Mouse (Mus musculus) limb, embryonic 15.5 days (tissue): ENCODE results near the gene Itga2b. TPM values are rescaled to one million over a fixed set of nuclear protein-coding genes. Genes with fewer than 3 reads are reported as not detected.

ENCODE experiments used
- ATAC-seq: fragments of 200-750 bp; cut with Nextera tagmentation; 2 replicates; pipeline ENCODE4 v1.8.0; 2017; ENCODE audit warnings: low read depth, moderate TSS enrichment; ENCODE audit not compliant: insufficient number of reproducible peaks, low FRiP score, low TSS enrichment
- H3K27ac ChIP-seq: fragments of 300-500 bp; sonication (generic); 2 replicates; pipeline ENCODE4 v1.5.1; 2015; ENCODE audit warnings: moderate library complexity, mild to moderate bottlenecking, inconsistent platforms
- H3K27me3 ChIP-seq: fragments of 300-500 bp; sonication (generic); 2 replicates; pipeline ENCODE4 v1.6.1; 2015; ENCODE audit warnings: inconsistent platforms
- H3K36me3 ChIP-seq: fragments of 300-500 bp; sonication (generic); 2 replicates; pipeline ENCODE4 v1.6.1; 2015; ENCODE audit warnings: inconsistent platforms
- H3K4me1 ChIP-seq: fragments of 300-500 bp; sonication (generic); 2 replicates; pipeline ENCODE4 v1.6.1; 2015; ENCODE audit warnings: inconsistent platforms
- H3K4me2 ChIP-seq: fragments of 300-500 bp; sonication (generic); 2 replicates; pipeline ENCODE4 v1.6.1; 2015; ENCODE audit warnings: mild to moderate bottlenecking, inconsistent platforms
- H3K4me3 ChIP-seq: fragments of 300-500 bp; sonication (generic); 2 replicates; pipeline ENCODE4 v1.5.1; 2015; ENCODE audit warnings: mild to moderate bottlenecking, inconsistent platforms
- H3K9ac ChIP-seq: fragments of 300-500 bp; sonication (generic); 2 replicates; pipeline ENCODE4 v1.6.1; 2015; ENCODE audit warnings: inconsistent platforms
- H3K9me3 ChIP-seq: fragments of 300-500 bp; sonication (generic); 2 replicates; pipeline ENCODE4 v1.6.1; 2016; ENCODE audit warnings: inconsistent platforms
- WGBS: fragments of 180-500 bp; shearing (Covaris S2); methylation state at CpG from one replicate; pipeline ENCODE4 v1.1.7; 2015; 5-methylcytosine and 5-hydroxymethylcytosine counted together
- polyA plus RNA-seq: library from polyadenylated mRNA; unstranded; fragments of >200 nt; fragmentation: Nextera tagmentation; extraction: Ambion mirVana; gene quantifications from 2 replicates; pipeline ENCODE4 v1.2.1, GENCODE M21; 2015

Itga2b gene
- 6.6 and 6.9 TPM in 2 replicates for polyA plus RNA-seq

- Histone ChIP-seq H3K4me2 (no peak within 1 kb of the TSS), H3K27me3 (no peaks in the 10 kb centered on the region), H3K27ac (no peak within 1 kb of the TSS), H3K4me1 (peaks cover 25% of the 10 kb centered on the region), H3K9ac (no peak within 1 kb of the TSS), H3K4me3 (no peak within 1 kb of the TSS), H3K9me3 (no peaks in the 10 kb centered on the region), H3K36me3 (no peaks in the 10 kb centered on the region)
- no peak for ATAC-seq
- 60% methylated on average over 11 of the region's 11 CpGs for WGBS
Observed at GRCm38 (mm10) chr11:102469648-102470357, at the start of gene Itga2b. TSS of gene Itga2b (minus strand) at chr11:102470122.

DNA sequence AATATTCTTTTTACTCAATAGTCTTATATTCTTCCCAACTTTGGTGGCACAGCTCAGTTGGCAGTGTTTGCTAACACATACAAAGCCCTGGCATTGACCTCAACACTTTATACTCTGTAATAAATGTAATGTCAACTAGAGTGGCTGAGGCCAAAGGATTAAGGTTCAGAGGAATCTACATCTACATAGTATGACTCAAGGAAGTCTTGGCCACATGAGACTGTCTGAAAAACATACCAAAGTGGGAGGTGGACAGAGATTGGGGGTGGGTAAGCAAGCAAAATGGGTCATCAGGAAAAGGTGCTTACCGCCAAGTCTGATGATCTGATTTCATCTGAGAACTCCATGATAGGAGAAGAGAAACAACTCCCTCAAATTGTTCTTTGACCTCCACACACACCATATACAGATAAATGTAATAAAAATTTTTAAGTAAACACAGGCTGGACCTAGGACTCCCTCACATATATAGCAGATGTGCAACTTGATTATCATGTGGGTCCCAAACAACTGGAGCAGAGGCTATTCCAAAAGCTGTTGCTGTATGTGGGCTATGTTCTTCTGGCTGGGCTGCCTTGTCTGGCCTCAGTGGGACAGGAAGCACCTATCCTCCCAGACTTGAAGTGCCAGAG is 45.0 kb upstream of the Itga2b start:
- Histone ChIP-seq H3K9ac (no peak overlapping the region), H3K27ac (no peak overlapping the region), H3K4me2 (no peak overlapping the region), H3K27me3 (no peaks in the 10 kb centered on the region), H3K4me1 (no peaks in the 10 kb centered on the region), H3K36me3 (peaks cover 18% of the 10 kb centered on the region; the same call in 1 of the 2 replicates), H3K9me3 (no peaks in the 10 kb centered on the region), H3K4me3 (no peak overlapping the region)
- WGBS = 95% methylated on average over 1 of the region's 1 CpGs
- no peak for ATAC-seq

- no peak for ATAC-seq
- 72% methylated on average over 6 of the region's 6 CpGs for WGBS
Observed at GRCm38 (mm10) chr11:102510226-102510625, 40.3 kb upstream of the Itga2b start.

DNA sequence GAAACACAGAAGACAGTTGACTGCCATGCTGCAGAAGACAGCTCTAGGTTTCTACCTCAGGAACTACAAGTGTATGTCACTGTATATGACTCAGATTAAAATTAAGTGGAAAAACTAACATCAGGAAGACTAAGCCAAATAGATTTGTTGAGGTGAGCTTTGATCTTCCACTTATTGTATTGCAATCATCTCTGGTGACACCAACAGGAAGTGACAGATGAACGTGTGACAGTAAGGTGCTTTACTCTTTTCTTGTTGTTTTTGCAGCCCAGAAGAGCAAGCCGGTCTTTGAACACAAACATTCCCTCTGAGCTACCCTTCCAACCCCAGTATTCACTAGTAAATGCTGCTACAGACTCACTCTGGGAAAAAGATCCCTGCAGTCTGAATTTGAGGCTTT is 26.8 kb upstream of the Itga2b start:
- Histone ChIP-seq H3K27ac (no peak overlapping the region), H3K4me2 (no peak overlapping the region), H3K4me3 (no peak overlapping the region), H3K9me3 (no peaks in the 10 kb centered on the region), H3K9ac (no peak overlapping the region), H3K36me3 (peaks cover 59% of the 10 kb centered on the region), H3K27me3 (no peaks in the 10 kb centered on the region), H3K4me1 (no peaks in the 10 kb centered on the region)
- no peak for ATAC-seq
- 71% methylated on average over 2 of the region's 2 CpGs for WGBS

More at GRCm38 (mm10) chr11:102510226-102510625, 40.3 kb upstream of the Itga2b start:
- Histone ChIP-seq H3K36me3 (peaks cover 17% of the 10 kb centered on the region), H3K9me3 (no peaks in the 10 kb centered on the region), H3K4me1 (no peaks in the 10 kb centered on the region), H3K27ac (no peak overlapping the region), H3K9ac (no peak overlapping the region), H3K27me3 (no peaks in the 10 kb centered on the region), H3K4me3 (no peak overlapping the region), H3K4me2 (no peak overlapping the region)

DNA sequence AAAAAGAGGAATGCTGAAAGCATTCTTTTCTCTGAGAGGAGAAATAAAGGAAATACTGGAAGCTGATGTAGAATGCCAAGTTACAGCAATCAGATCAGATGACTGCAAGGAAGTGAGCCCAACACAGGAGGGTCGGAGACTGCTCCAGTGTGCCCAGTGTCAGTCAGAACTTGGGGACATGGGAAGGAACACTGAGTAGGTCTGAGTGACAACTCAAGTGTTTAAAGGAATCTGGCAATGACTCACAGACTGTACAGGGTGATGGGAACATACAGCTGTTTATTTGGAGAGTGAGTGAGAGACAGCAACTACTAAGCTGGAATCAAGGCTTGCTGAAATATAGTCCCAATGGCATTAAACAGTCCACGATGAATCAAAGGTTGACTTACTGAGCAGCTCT is 26.3 kb upstream of the Itga2b start:
- Histone ChIP-seq H3K4me1 (no peaks in the 10 kb centered on the region), H3K36me3 (peaks cover 56% of the 10 kb centered on the region)

GRCm38 (mm10) chr11:102495742-102496141 is 25.8 kb upstream of the Itga2b start:
- Histone ChIP-seq H3K4me3 (no peak overlapping the region), H3K9me3 (no peaks in the 10 kb centered on the region), H3K9ac (no peak overlapping the region), H3K4me2 (no peak overlapping the region), H3K4me1 (no peaks in the 10 kb centered on the region), H3K36me3 (peaks cover 52% of the 10 kb centered on the region), H3K27ac (no peak overlapping the region), H3K27me3 (no peaks in the 10 kb centered on the region)
- WGBS = 93% methylated on average over 5 of the region's 5 CpGs
- no peak for ATAC-seq

More for the DNA sequence above, 26.3 kb upstream of the Itga2b start:
- no peak overlapping the region for H3K4me2 ChIP-seq
- no peak for ATAC-seq
- H3K9me3 ChIP-seq = no peaks in the 10 kb centered on the region
- WGBS = 89% methylated on average over 2 of the region's 2 CpGs
- no peak overlapping the region for H3K4me3 ChIP-seq
- no peaks in the 10 kb centered on the region for H3K27me3 ChIP-seq
- H3K9ac ChIP-seq = no peak overlapping the region
- no peak overlapping the region for H3K27ac ChIP-seq

DNA sequence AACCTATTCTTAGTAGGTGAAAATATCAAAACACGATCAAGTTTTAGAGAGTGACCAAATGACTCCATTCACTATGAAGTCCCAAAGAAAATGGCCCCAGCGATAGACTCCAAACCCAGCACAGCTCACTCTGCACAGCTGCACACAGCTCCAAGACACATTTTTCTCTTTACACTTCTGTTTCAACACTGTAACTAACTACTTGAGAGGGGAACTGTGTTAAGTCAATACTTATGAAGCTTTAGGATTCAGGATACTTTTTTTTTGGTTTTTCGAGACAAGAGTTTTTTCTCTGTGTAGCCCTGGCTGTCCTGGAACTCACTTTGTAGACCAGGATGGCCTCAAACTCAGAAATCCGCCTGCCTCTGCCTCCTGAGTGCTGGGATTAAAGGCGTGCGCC is 25.2 kb upstream of the Itga2b start:
- ATAC-seq = no peak
- WGBS = 93% methylated on average over 6 of the region's 6 CpGs
- Histone ChIP-seq H3K27me3 (no peaks in the 10 kb centered on the region), H3K4me3 (no peak overlapping the region), H3K36me3 (peaks cover 48% of the 10 kb centered on the region), H3K9ac (no peak overlapping the region), H3K4me1 (no peaks in the 10 kb centered on the region), H3K4me2 (no peak overlapping the region), H3K9me3 (no peaks in the 10 kb centered on the region), H3K27ac (no peak overlapping the region)

- Histone ChIP-seq H3K27ac (no peak overlapping the region), H3K9ac (no peak overlapping the region), H3K4me2 (no peak overlapping the region), H3K4me1 (no peaks in the 10 kb centered on the region), H3K4me3 (no peak overlapping the region), H3K27me3 (no peaks in the 10 kb centered on the region), H3K36me3 (peaks cover 40% of the 10 kb centered on the region), H3K9me3 (no peaks in the 10 kb centered on the region)
- 82% methylated on average over 7 of the region's 7 CpGs for WGBS
- no peak for ATAC-seq
Observed at GRCm38 (mm10) chr11:102494063-102494650, 24.2 kb upstream of the Itga2b start.

DNA sequence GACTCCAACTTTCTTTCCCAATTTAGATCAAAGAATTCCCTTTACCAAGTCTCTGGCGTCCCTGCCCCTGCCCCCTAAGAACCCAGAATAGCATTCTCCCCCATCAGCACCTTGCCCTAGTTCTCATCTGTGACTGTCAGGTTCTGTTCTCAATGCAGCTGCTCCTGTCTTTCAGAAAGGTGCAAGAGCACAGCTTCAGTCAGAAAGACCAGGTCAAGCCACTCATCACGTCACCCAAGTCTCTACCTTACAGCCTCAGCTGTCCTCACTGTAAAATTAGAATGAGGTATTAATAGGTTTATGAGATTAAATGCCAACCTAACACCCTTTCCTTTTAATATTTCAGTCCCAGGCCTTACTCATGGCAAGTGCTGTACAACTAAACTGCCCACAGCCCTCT is 23.3 kb upstream of the Itga2b start:
- Histone ChIP-seq H3K4me1 (no peaks in the 10 kb centered on the region), H3K4me2 (no peak overlapping the region), H3K9ac (no peak overlapping the region), H3K9me3 (no peaks in the 10 kb centered on the region), H3K27ac (no peak overlapping the region), H3K36me3 (peaks cover 35% of the 10 kb centered on the region), H3K4me3 (no peak overlapping the region), H3K27me3 (no peaks in the 10 kb centered on the region)
- ATAC-seq = no peak
- WGBS = 71% methylated on average over 2 of the region's 2 CpGs

GRCm38 (mm10) chr11:102487901-102488300 is 18.0 kb upstream of the Itga2b start:
- H3K4me3 ChIP-seq = no peak overlapping the region
- no peaks in the 10 kb centered on the region for H3K9me3 ChIP-seq
- H3K27ac ChIP-seq = no peak overlapping the region
- no peak overlapping the region for H3K4me2 ChIP-seq
- no peak for ATAC-seq
- H3K9ac ChIP-seq = no peak overlapping the region
- H3K27me3 ChIP-seq = no peaks in the 10 kb centered on the region
- 95% methylated on average over 2 of the region's 2 CpGs for WGBS
- no peaks in the 10 kb centered on the region for H3K4me1 ChIP-seq
- H3K36me3 ChIP-seq = peaks cover 36% of the 10 kb centered on the region

DNA sequence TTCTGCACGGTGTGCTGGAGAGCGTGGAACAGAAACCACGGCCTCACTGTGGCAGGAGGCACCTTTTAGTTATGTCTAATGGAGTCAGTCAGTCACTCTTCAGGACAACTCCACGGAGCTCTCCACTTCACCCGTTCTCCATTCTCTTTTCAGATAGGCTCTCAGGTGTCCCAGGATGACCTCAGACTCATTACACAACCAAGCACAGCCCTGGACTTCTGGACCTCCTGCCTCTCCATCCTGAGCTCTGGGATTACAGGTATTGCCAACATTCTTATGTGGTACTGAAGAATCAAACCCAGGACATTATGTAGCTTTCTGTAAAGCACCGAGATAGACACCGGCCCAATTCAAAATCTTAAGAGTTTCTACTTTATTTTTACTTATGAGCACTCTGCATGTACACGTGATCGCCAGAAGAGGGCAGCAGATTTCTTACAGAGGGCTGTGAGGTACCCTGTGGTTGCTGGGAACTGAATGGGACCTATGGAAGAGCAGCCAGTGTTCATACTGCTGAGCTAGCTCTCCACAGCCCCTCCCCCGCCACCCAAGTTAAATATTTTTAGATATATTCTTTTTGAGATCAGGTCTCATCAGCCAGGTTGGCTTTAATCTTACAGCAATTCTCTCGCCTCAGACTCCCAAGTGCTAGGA is 16.9 kb upstream of the Itga2b start:
- no peak for ATAC-seq
- Histone ChIP-seq H3K4me3 (no peak overlapping the region), H3K4me1 (no peaks in the 10 kb centered on the region), H3K9ac (no peak overlapping the region), H3K9me3 (no peaks in the 10 kb centered on the region), H3K27me3 (no peaks in the 10 kb centered on the region), H3K36me3 (peaks cover 34% of the 10 kb centered on the region), H3K4me2 (no peak overlapping the region), H3K27ac (no peak overlapping the region)
- WGBS = 71% methylated on average over 11 of the region's 11 CpGs

DNA sequence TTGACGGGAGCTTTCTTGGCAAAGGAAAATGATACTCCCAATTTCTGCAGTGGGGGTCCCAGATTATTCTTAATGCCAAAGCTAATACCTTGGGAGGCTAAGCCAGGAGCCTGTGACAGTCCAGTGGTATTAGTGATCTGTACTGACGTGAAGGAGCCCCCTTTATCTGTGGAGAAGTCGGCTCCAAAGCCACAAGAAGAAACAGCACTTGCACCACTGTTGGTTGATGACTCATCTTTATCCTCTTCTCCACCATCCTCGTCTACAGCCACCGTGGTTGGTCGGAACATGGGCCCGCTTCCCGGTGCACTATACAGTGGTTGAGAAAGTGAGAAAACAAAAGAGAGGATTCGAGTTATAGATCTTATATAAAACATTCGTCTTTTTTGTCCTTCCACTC is 11.9 kb upstream of the Itga2b start:
- WGBS = 91% methylated on average over 10 of the region's 10 CpGs
- Histone ChIP-seq H3K36me3 (peaks cover 77% of the 10 kb centered on the region), H3K4me2 (no peak overlapping the region), H3K27me3 (no peaks in the 10 kb centered on the region), H3K4me1 (no peaks in the 10 kb centered on the region), H3K9ac (no peak overlapping the region), H3K4me3 (no peak overlapping the region), H3K9me3 (no peaks in the 10 kb centered on the region), H3K27ac (no peak overlapping the region)
- ATAC-seq = no peak
